Mouse (Mus musculus): ENCODE data around the gene Zfp652. TPM values are rescaled to one million over a fixed set of nuclear protein-coding genes. Genes with fewer than 3 reads are reported as not detected.

Zfp652 gene
- total and polyA plus RNA-seq, 3 experiments: 16.1 to 54.4 (median 47.6) TPM

GRCm38 (mm10) chr11:95704032-95704969 lies 8.2 kb upstream of the Zfp652 start:
- Histone ChIP-seq H3K4me3 (no peak overlapping the region), H3K36me3 (ENCODE audit: control insufficient read depth, insufficient read depth, low read length) (no peaks in the 10 kb centered on the region), H3K27ac (no peak overlapping the region), H3K27me3 (ENCODE audit: control insufficient read depth, insufficient read depth, low read length) (no peaks in the 10 kb centered on the region), H3K79me2 (replicated peaks; ENCODE audit: control insufficient read depth, insufficient read depth, low read length) (no peaks in the 10 kb centered on the region), H3K4me1 (ENCODE audit: control insufficient read depth, insufficient read depth, low read length) (no peaks in the 10 kb centered on the region), H3K9ac (ENCODE audit: low read depth, low read length) (no peak overlapping the region)
- TF ChIP-seq CTCF (IDR thresholded peaks at IDR 0.05) (no peak), POLR2A (IDR thresholded peaks at IDR 0.05; ENCODE audit: insufficient read depth, low read depth, low read length) (no peak)
- 83% methylated on average over 12 of the region's 12 CpGs for WGBS
- no peak for DNase-seq
- intact Hi-C loops (cut with DNase I): no loop called here

- H3K9ac ChIP-seq (ENCODE audit: low read depth, low read length): no peak overlapping the region
- WGBS: 37% methylated on average over 4 of the region's 4 CpGs
- H3K4me3 ChIP-seq: no peak overlapping the region
- no peaks in the 10 kb centered on the region for H3K27me3 ChIP-seq (ENCODE audit: control insufficient read depth, insufficient read depth, low read length)
- no peak for DNase-seq
- no peaks in the 10 kb centered on the region for H3K79me2 ChIP-seq (replicated peaks; ENCODE audit: control insufficient read depth, insufficient read depth, low read length)
- H3K4me1 ChIP-seq (ENCODE audit: control insufficient read depth, insufficient read depth, low read length): no peaks in the 10 kb centered on the region
- no peak overlapping the region for H3K27ac ChIP-seq
- TF ChIP-seq EP300 (IDR thresholded peaks at IDR 0.05; ENCODE audit: insufficient read depth, low read depth, low read length): no peak
- TF ChIP-seq POLR2A (IDR thresholded peaks at IDR 0.05; ENCODE audit: insufficient read depth, low read depth, low read length): no peak
- no peak for TF ChIP-seq CTCF (IDR thresholded peaks at IDR 0.05)
- intact Hi-C loops (cut with DNase I): no loop called here
- H3K36me3 ChIP-seq (ENCODE audit: control insufficient read depth, insufficient read depth, low read length): no peaks in the 10 kb centered on the region
Measured at GRCm38 (mm10) chr11:95704970-95705330, 7.5 kb upstream of the Zfp652 start.

GRCm38 (mm10) chr11:95709534-95710040 lies 2.9 kb upstream of the Zfp652 start:
- Histone ChIP-seq H3K27me3 (ENCODE audit: control insufficient read depth, insufficient read depth, low read length) (no peaks in the 10 kb centered on the region), H3K4me1 (ENCODE audit: control insufficient read depth, insufficient read depth, low read length) (peaks cover 3% of the 10 kb centered on the region), H3K36me3 (ENCODE audit: control insufficient read depth, insufficient read depth, low read length) (no peaks in the 10 kb centered on the region), H3K79me2 (replicated peaks; ENCODE audit: control insufficient read depth, insufficient read depth, low read length) (no peaks in the 10 kb centered on the region), H3K9ac (ENCODE audit: low read depth, low read length) (no peak overlapping the region), H3K27ac (no peak overlapping the region), H3K4me3 (no peak overlapping the region)
- TF ChIP-seq POLR2A (IDR thresholded peaks at IDR 0.05; ENCODE audit: insufficient read depth, low read depth, low read length): no peak
- no peak for TF ChIP-seq CTCF (IDR thresholded peaks at IDR 0.05)
- no peak for TF ChIP-seq EP300 (IDR thresholded peaks at IDR 0.05; ENCODE audit: insufficient read depth, low read depth, low read length)
- intact Hi-C loops (cut with DNase I): loop anchor here (2.0 kb wide), 1 partner anchor 21 kb away; no protein-coding TSS in a partner anchor
- no peak for DNase-seq
- 86% methylated on average over 6 of the region's 6 CpGs for WGBS

GRCm38 (mm10) chr11:95710478-95710877 lies 2.0 kb upstream of the Zfp652 start:
- no peak for TF ChIP-seq CTCF (IDR thresholded peaks at IDR 0.05)
- TF ChIP-seq POLR2A (IDR thresholded peaks at IDR 0.05; ENCODE audit: insufficient read depth, low read depth, low read length): no peak
- no peak for TF ChIP-seq EP300 (IDR thresholded peaks at IDR 0.05; ENCODE audit: insufficient read depth, low read depth, low read length)
- intact Hi-C loops (cut with DNase I): loop anchor here (2.0 kb wide), 1 partner anchor 22 kb away; no protein-coding TSS in a partner anchor
- no peaks in the 10 kb centered on the region for H3K27me3 ChIP-seq (ENCODE audit: control insufficient read depth, insufficient read depth, low read length)
- WGBS: 81% methylated on average over 7 of the region's 7 CpGs
- no peaks in the 10 kb centered on the region for H3K36me3 ChIP-seq (ENCODE audit: control insufficient read depth, insufficient read depth, low read length)
- no peak overlapping the region for H3K9ac ChIP-seq (ENCODE audit: low read depth, low read length)
- no peak overlapping the region for H3K4me3 ChIP-seq
- DNase-seq: no peak
- H3K27ac ChIP-seq: no peak overlapping the region
- H3K79me2 ChIP-seq (replicated peaks; ENCODE audit: control insufficient read depth, insufficient read depth, low read length): no peaks in the 10 kb centered on the region
- H3K4me1 ChIP-seq (ENCODE audit: control insufficient read depth, insufficient read depth, low read length): peaks cover 3% of the 10 kb centered on the region

- peak overlapping the region; percentile 85 for H3K27ac ChIP-seq
- no peaks in the 10 kb centered on the region for H3K36me3 ChIP-seq (ENCODE audit: control insufficient read depth, insufficient read depth, low read length)
- DNase-seq: peak; percentile 39 to 58
- intact Hi-C loops (cut with DNase I): no loop called here
- WGBS: 12% methylated on average over 12 of the region's 12 CpGs
- peaks cover 2% of the 10 kb centered on the region; the same call in 1 of the 2 replicates for H3K79me2 ChIP-seq (replicated peaks; ENCODE audit: control insufficient read depth, insufficient read depth, low read length)
- H3K9ac ChIP-seq (ENCODE audit: low read depth, low read length): peak overlapping the region; percentile 22
- peak overlapping the region; percentile 71 for H3K4me3 ChIP-seq
- H3K4me1 ChIP-seq (ENCODE audit: control insufficient read depth, insufficient read depth, low read length): peaks cover 6% of the 10 kb centered on the region
- TF ChIP-seq POLR2A (IDR thresholded peaks at IDR 0.05; ENCODE audit: insufficient read depth, low read depth, low read length) (no peak), EP300 (IDR thresholded peaks at IDR 0.05; ENCODE audit: insufficient read depth, low read depth, low read length) (no peak), CTCF (IDR thresholded peaks at IDR 0.05) (no peak)
- H3K27me3 ChIP-seq (ENCODE audit: control insufficient read depth, insufficient read depth, low read length): no peaks in the 10 kb centered on the region
Measured at GRCm38 (mm10) chr11:95712085-95712562, 349 bp upstream of the Zfp652 start.

Measured in heart, adult 2 months (tissue).